Mouse (Mus musculus): Measurements from ENCODE around the gene Mc1r. TPM values are rescaled to one million over a fixed set of nuclear protein-coding genes. Genes with fewer than 3 reads are reported as not detected.

The Mc1r gene
- total and polyA plus RNA-seq, 3 experiments: 0.04 TPM; not detected in 2

DNA sequence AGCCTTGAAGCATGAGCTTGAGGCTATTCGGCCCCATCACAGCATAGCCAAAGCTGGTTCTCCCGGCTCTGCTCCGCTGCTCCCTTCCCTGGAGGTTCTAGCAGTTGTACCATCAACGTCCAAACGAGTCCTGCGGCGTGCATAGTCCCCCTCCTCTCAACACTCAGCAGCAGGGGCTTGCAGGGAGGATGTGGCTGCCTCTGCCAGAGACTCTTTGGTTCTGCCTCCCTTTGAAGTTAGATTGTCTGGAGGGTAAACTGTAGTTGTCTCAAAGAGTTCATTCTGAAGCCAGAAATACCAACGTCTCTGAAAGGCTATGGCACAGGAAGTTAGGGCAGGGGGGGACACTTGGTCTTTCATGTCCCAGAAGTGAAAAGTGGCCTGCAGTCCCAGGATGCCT, 2.4 kb upstream of the Mc1r start:
- Histone ChIP-seq H3K36me3 (replicated peaks in 1 of 2; ENCODE audit: control insufficient read depth in 1 of 2, insufficient read depth in 1 of 2, low read length in 1 of 2) (peaks cover 32 to 47% of the 10 kb centered on the region in 2 experiments), H3K4me1 (ENCODE audit: control insufficient read depth in 1 of 2, insufficient read depth in 2 of 2) (peaks cover 13 to 27% of the 10 kb centered on the region in 2 experiments), H3K4me2 (ENCODE audit: insufficient read depth, low read depth, poor library complexity, severe bottlenecking) (no peak overlapping the region), H3K27ac (ENCODE audit: insufficient read depth, low read depth) (no peak overlapping the region), H3K9ac (ENCODE audit: insufficient read depth, low read depth) (no peak overlapping the region), H3K27me3 (replicated peaks) (peaks cover 19% of the 10 kb centered on the region), H3K79me2 (replicated peaks; ENCODE audit: control insufficient read depth, extremely low read depth, insufficient read depth, poor library complexity, severe bottlenecking) (no peaks in the 10 kb centered on the region), H3K9me3 (replicated peaks; ENCODE audit: low read length) (no peaks in the 10 kb centered on the region), H3K4me3 (replicated peaks in 1 of 3; ENCODE audit: low read depth in 2 of 3, low read length in 2 of 3, poor library complexity in 1 of 3) (no peak overlapping the region)
- dilution Hi-C loops (cut with MboI; ENCODE audit: extremely low pct_ligation_motif_present, extremely low pct_unique_long_range_greater_than_20kb, low sequenced_read_pairs) (no loop called here), in situ Hi-C loops (cut with MboI; ENCODE audit: low pct_ligation_motif_present, low pct_unique_long_range_greater_than_20kb, low sequenced_read_pairs) (no loop called here)
- DNase-seq (ENCODE audit: extremely low read depth): no peak
- TF ChIP-seq TCF12 (IDR thresholded peaks at IDR 0.05; ENCODE audit: low read depth, low read length) (no peak), JUND (conservative IDR thresholded peaks at IDR 0.05; ENCODE audit: low read depth, low read length) (no peak), RAD21 (IDR thresholded peaks at IDR 0.05; ENCODE audit: low read depth, low read length) (no peak), SIN3A (IDR thresholded peaks at IDR 0.05; ENCODE audit: low read length) (no peak), RCOR1 (conservative IDR thresholded peaks at IDR 0.05; ENCODE audit: low read depth, low read length) (no peak), MEF2A (IDR thresholded peaks at IDR 0.05; ENCODE audit: borderline replicate concordance, low read depth, low read length) (no peak), NRF1 (IDR thresholded peaks at IDR 0.05; ENCODE audit: low read depth, low read length) (no peak), MAFK (IDR thresholded peaks at IDR 0.05; ENCODE audit: insufficient replicate concordance, low read length) (no peak), ZMIZ1 (IDR thresholded peaks at IDR 0.05; ENCODE audit: low read depth, low read length) (no peak), TBP (conservative IDR thresholded peaks at IDR 0.05; ENCODE audit: low read depth, low read length) (no peak), GABPA (IDR thresholded peaks at IDR 0.05; ENCODE audit: insufficient replicate concordance, low read depth, low read length) (no peak), CHD1 (IDR thresholded peaks at IDR 0.05; ENCODE audit: low read depth, low read length) (no peak), NELFE (IDR thresholded peaks at IDR 0.05; ENCODE audit: low read depth, low read length) (no peak)

GRCm38 (mm10) chr8:123407612-123408011, 705 bp downstream of the Mc1r start:
- dilution Hi-C loops (cut with MboI; ENCODE audit: extremely low pct_ligation_motif_present, extremely low pct_unique_long_range_greater_than_20kb, low sequenced_read_pairs) (no loop called here), in situ Hi-C loops (cut with MboI; ENCODE audit: low pct_ligation_motif_present, low pct_unique_long_range_greater_than_20kb, low sequenced_read_pairs) (no loop called here)
- peaks cover 41% of the 10 kb centered on the region for H3K27me3 ChIP-seq (replicated peaks)
- no peak for TF ChIP-seq RCOR1 (conservative IDR thresholded peaks at IDR 0.05; ENCODE audit: low read depth, low read length)
- no peak for TF ChIP-seq HCFC1 (IDR thresholded peaks at IDR 0.05; ENCODE audit: low read depth, low read length)
- no peak for TF ChIP-seq MXI1 (IDR thresholded peaks at IDR 0.05; ENCODE audit: low read depth, low read length)
- no peak for TF ChIP-seq POLR2A (IDR thresholded peaks at IDR 0.05; ENCODE audit: low read depth, low read length)
- no peak for TF ChIP-seq ETS1 (conservative IDR thresholded peaks at IDR 0.05; ENCODE audit: low read depth, low read length)
- TF ChIP-seq IRF4 (IDR thresholded peaks at IDR 0.05; ENCODE audit: low read depth, low read length): no peak
- TF ChIP-seq CTCF (conservative IDR thresholded peaks at IDR 0.05 in 1 of 2, IDR thresholded peaks at IDR 0.05 in 1 of 2; ENCODE audit: low read depth in 2 of 2, low read length in 2 of 2): no peak
- no peak for TF ChIP-seq MAZ (IDR thresholded peaks at IDR 0.05; ENCODE audit: low read depth, low read length)
- TF ChIP-seq PAX5 (IDR thresholded peaks at IDR 0.05; ENCODE audit: low read length): no peak
- no peak for TF ChIP-seq SIN3A (IDR thresholded peaks at IDR 0.05; ENCODE audit: low read length)
- no peak for TF ChIP-seq RAD21 (IDR thresholded peaks at IDR 0.05; ENCODE audit: low read depth, low read length)
- TF ChIP-seq ZKSCAN1 (IDR thresholded peaks at IDR 0.05; ENCODE audit: borderline replicate concordance, low read depth, low read length): no peak
- no peak for TF ChIP-seq JUND (conservative IDR thresholded peaks at IDR 0.05; ENCODE audit: low read depth, low read length)
- TF ChIP-seq TCF12 (IDR thresholded peaks at IDR 0.05; ENCODE audit: low read depth, low read length): no peak
- no peak overlapping the region for H3K4me2 ChIP-seq (ENCODE audit: insufficient read depth, low read depth, poor library complexity, severe bottlenecking)
- H3K4me3 ChIP-seq (replicated peaks in 1 of 3; ENCODE audit: low read depth in 2 of 3, low read length in 2 of 3, poor library complexity in 1 of 3): no peak overlapping the region
- no peaks in the 10 kb centered on the region for H3K79me2 ChIP-seq (replicated peaks; ENCODE audit: control insufficient read depth, extremely low read depth, insufficient read depth, poor library complexity, severe bottlenecking)
- no peaks in the 10 kb centered on the region for H3K9me3 ChIP-seq (replicated peaks; ENCODE audit: low read length)
- no peak for DNase-seq (ENCODE audit: extremely low read depth)
- H3K36me3 ChIP-seq (replicated peaks in 1 of 2; ENCODE audit: control insufficient read depth in 1 of 2, insufficient read depth in 1 of 2, low read length in 1 of 2): peaks cover 8 to 16% of the 10 kb centered on the region in 2 experiments
- H3K9ac ChIP-seq (ENCODE audit: insufficient read depth, low read depth): no peak overlapping the region
- peaks cover 33 to 58% of the 10 kb centered on the region in 2 experiments for H3K4me1 ChIP-seq (ENCODE audit: control insufficient read depth in 1 of 2, insufficient read depth in 2 of 2)
- no peak overlapping the region for H3K27ac ChIP-seq (ENCODE audit: insufficient read depth, low read depth)
